Mouse (Mus musculus): ENCODE results near the gene Got2.

DNA sequence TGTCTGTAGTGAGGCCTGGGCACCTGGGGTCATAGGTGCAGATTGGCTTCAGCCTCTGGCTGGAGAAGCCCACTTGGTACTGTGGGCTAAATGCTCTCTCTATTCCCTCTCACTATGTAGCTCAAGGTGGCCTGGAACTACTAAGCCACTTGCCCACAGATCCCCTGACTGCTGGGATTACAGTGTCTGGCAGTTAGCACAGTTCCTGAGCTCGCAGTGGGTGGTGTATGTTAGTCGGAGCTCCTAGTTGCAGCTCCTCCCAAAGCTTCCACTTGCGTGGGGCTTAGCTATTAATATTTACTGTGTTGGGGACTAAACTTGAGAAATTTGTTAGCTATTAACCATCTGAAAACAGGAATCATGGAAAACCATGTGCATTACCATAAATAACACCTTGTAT, 6.8 kb downstream of the Got2 start:
- TF ChIP-seq POLR2A (IDR thresholded peaks at IDR 0.05; ENCODE audit: insufficient read depth, low read depth, low read length) (no peak), CTCF (IDR thresholded peaks at IDR 0.05; ENCODE audit: insufficient read depth, low read depth, low read length) (no peak)
